Mouse (Mus musculus) testis, adult 2 months (tissue): ENCODE results near the gene Klhl1. TPM values are rescaled to one million over a fixed set of nuclear protein-coding genes. Genes with fewer than 3 reads are reported as not detected.
A peak's percentile ranks its signal among the peaks of the same experiment; 100 is the strongest.

Source experiments
- H3K27ac ChIP-seq: fragments of 200-500 bp; 2 replicates; pipeline ENCODE4 v1.5.1; 2012; ENCODE audit warnings: low read depth, low read length; ENCODE audit not compliant: control insufficient read depth, insufficient read depth
- H3K27me3 ChIP-seq: fragments of 200-500 bp; 2 replicates; pipeline ENCODE4 v1.6.1; 2012; ENCODE audit warnings: mild to moderate bottlenecking, low read length, moderate library complexity; ENCODE audit not compliant: control insufficient read depth, insufficient read depth
- H3K36me3 ChIP-seq: fragments of 200-500 bp; 2 replicates; pipeline ENCODE4 v1.6.1; 2012; ENCODE audit warnings: mild to moderate bottlenecking, low read length; ENCODE audit not compliant: control insufficient read depth, insufficient read depth
- H3K4me1 ChIP-seq: fragments of 200-500 bp; 2 replicates; pipeline ENCODE4 v1.6.1; 2012; ENCODE audit warnings: low read length; ENCODE audit not compliant: control insufficient read depth, insufficient read depth
- H3K4me3 ChIP-seq: fragments of 200-500 bp; 2 replicates; pipeline ENCODE4 v1.5.1; 2012; ENCODE audit warnings: low read depth, mild to moderate bottlenecking, low read length, moderate library complexity, mixed read lengths; ENCODE audit not compliant: control insufficient read depth
- CTCF ChIP-seq: fragments of 200-500 bp; IDR thresholded peaks from 2 replicates; pipeline ENCODE4 v1.5.1; 2012; ENCODE audit warnings: low read depth, mild to moderate bottlenecking, inconsistent platforms, low read length, moderate library complexity; ENCODE audit not compliant: control insufficient read depth, insufficient read depth, insufficient replicate concordance
- POLR2A ChIP-seq: fragments of 200-500 bp; IDR thresholded peaks from 2 replicates; pipeline ENCODE4 v1.6.1; 2012; ENCODE audit warnings: low read depth, mild to moderate bottlenecking, inconsistent platforms, low read length, moderate library complexity; ENCODE audit not compliant: control insufficient read depth
- polyA plus RNA-seq: library from polyadenylated mRNA; depleted of rRNA; stranded (reverse); fragments of >200 nt; gene quantifications from 2 replicates; pipeline ENCODE4 v1.2.3, GENCODE M21; 2012; rRNA removed

Klhl1 gene
- 0.02 TPM in 1 of 2 replicates, not detected in the other for polyA plus RNA-seq

- Histone ChIP-seq H3K27me3 (no peaks in the 10 kb centered on the region), H3K4me3 (peak within 1 kb of the TSS; percentile 56), H3K4me1 (peaks cover 9% of the 10 kb centered on the region), H3K36me3 (no peaks in the 10 kb centered on the region), H3K27ac (no peak within 1 kb of the TSS)
- TF ChIP-seq CTCF (no peak), POLR2A (no peak)
Measured at GRCm38 (mm10) chr14:96518954-96519682, at the start of gene Klhl1. TSS of gene Klhl1 (minus strand) at chr14:96519102.

GRCm38 (mm10) chr14:96553668-96554067, 34.8 kb upstream of the Klhl1 start:
- Histone ChIP-seq H3K36me3 (no peaks in the 10 kb centered on the region), H3K4me1 (no peaks in the 10 kb centered on the region)
- TF ChIP-seq POLR2A = no peak
- no peak for TF ChIP-seq CTCF

GRCm38 (mm10) chr14:96518151-96518953, 550 bp downstream of the Klhl1 start:
- peak overlapping the region; percentile 56 for H3K4me3 ChIP-seq
- no peak for TF ChIP-seq CTCF
- no peak for TF ChIP-seq POLR2A
- H3K4me1 ChIP-seq = peaks cover 9% of the 10 kb centered on the region
- no peaks in the 10 kb centered on the region for H3K36me3 ChIP-seq
- no peaks in the 10 kb centered on the region for H3K27me3 ChIP-seq
- H3K27ac ChIP-seq = no peak overlapping the region

More at GRCm38 (mm10) chr14:96553668-96554067, 34.8 kb upstream of the Klhl1 start:
- no peak overlapping the region for H3K27ac ChIP-seq
- H3K27me3 ChIP-seq = no peaks in the 10 kb centered on the region
- no peak overlapping the region for H3K4me3 ChIP-seq

GRCm38 (mm10) chr14:96517727-96518126, 1.2 kb downstream of the Klhl1 start:
- H3K4me3 ChIP-seq = peak overlapping the region; percentile 56
- H3K36me3 ChIP-seq = no peaks in the 10 kb centered on the region
- TF ChIP-seq CTCF (no peak), POLR2A (no peak)
- no peaks in the 10 kb centered on the region for H3K27me3 ChIP-seq
- peaks cover 9% of the 10 kb centered on the region for H3K4me1 ChIP-seq
- no peak overlapping the region for H3K27ac ChIP-seq

- no peaks in the 10 kb centered on the region for H3K4me1 ChIP-seq
- no peak overlapping the region for H3K4me3 ChIP-seq
- no peak overlapping the region for H3K27ac ChIP-seq
- no peaks in the 10 kb centered on the region for H3K27me3 ChIP-seq
- TF ChIP-seq CTCF = no peak
- TF ChIP-seq POLR2A = no peak
- H3K36me3 ChIP-seq = no peaks in the 10 kb centered on the region
Measured at GRCm38 (mm10) chr14:96499936-96500335, 19.0 kb downstream of the Klhl1 start.

GRCm38 (mm10) chr14:96471812-96472211, 47.1 kb downstream of the Klhl1 start:
- no peak overlapping the region for H3K4me3 ChIP-seq
- H3K27ac ChIP-seq = no peak overlapping the region
- TF ChIP-seq POLR2A (no peak), CTCF (no peak)

GRCm38 (mm10) chr14:96471336-96471735, 47.6 kb downstream of the Klhl1 start:
- H3K27me3 ChIP-seq = no peaks in the 10 kb centered on the region
- H3K27ac ChIP-seq = no peak overlapping the region
- no peak overlapping the region for H3K4me3 ChIP-seq
- no peaks in the 10 kb centered on the region for H3K4me1 ChIP-seq
- TF ChIP-seq POLR2A (no peak), CTCF (no peak)
- H3K36me3 ChIP-seq = no peaks in the 10 kb centered on the region

More at GRCm38 (mm10) chr14:96471812-96472211, 47.1 kb downstream of the Klhl1 start:
- H3K36me3 ChIP-seq = no peaks in the 10 kb centered on the region
- H3K27me3 ChIP-seq = no peaks in the 10 kb centered on the region
- H3K4me1 ChIP-seq = no peaks in the 10 kb centered on the region
